Mouse (Mus musculus) MEL (cell line): ENCODE data around the gene Mfn2. TPM values are rescaled to one million over a fixed set of nuclear protein-coding genes. Genes with fewer than 3 reads are reported as not detected.

Experiments used
- DNase-seq: peaks from one replicate; pipeline ENCODE4 v3.0.0; 2011; ENCODE audit warnings: low read depth, low spot score
- H3K27ac ChIP-seq: 2 replicates; pipeline ENCODE4 v1.5.1; 2012; ENCODE audit warnings: low read depth, mild to moderate bottlenecking, control low read depth, low read length, moderate library complexity; ENCODE audit not compliant: control insufficient read depth
- H3K27me3 ChIP-seq, 2 experiments: fragments of 150-350 bp in 1 of 2; sonication (generic) in 1 of 2; 2 replicates each; pipeline ENCODE4 v1.6.1; 2012; ENCODE audit warnings: low read length in 2 of 2, mild to moderate bottlenecking in 2 of 2, improper control_type of control experiment in 1 of 2, moderate library complexity in 1 of 2; ENCODE audit not compliant: insufficient read depth in 2 of 2, control insufficient read depth in 1 of 2
- H3K36me3 ChIP-seq, 2 experiments: 2 replicates each; pipeline ENCODE4 v1.6.1; 2012 to 2014; ENCODE audit warnings: low read length in 2 of 2, improper control_type of control experiment in 1 of 2, inconsistent platforms in 1 of 2, mild to moderate bottlenecking in 1 of 2; ENCODE audit not compliant: insufficient read depth in 2 of 2, control insufficient read depth in 1 of 2
- H3K4me1 ChIP-seq, 2 experiments: fragments of 150-350 bp in 1 of 2; sonication (generic) in 1 of 2; 2 replicates each; pipeline ENCODE4 v1.6.1; 2012; ENCODE audit warnings: low read length in 2 of 2, improper control_type of control experiment in 1 of 2, mild to moderate bottlenecking in 1 of 2; ENCODE audit not compliant: insufficient read depth in 2 of 2, control insufficient read depth in 1 of 2
- H3K4me3 ChIP-seq, 2 experiments: fragments of 150-350 bp in 1 of 2; sonication (generic) in 1 of 2; 2 replicates each; pipeline ENCODE4 v1.5.1; 2012; ENCODE audit warnings: low read depth in 2 of 2, low read length in 2 of 2, mild to moderate bottlenecking in 2 of 2, moderate library complexity in 2 of 2, control low read depth in 1 of 2, improper control_type of control experiment in 1 of 2; ENCODE audit not compliant: control insufficient read depth in 1 of 2, insufficient read depth in 1 of 2
- H3K79me2 ChIP-seq: 2 replicates; pipeline ENCODE4 v1.6.1; 2012; ENCODE audit warnings: mild to moderate bottlenecking, low read length, moderate library complexity; ENCODE audit not compliant: control insufficient read depth, poor library complexity, insufficient read depth
- H3K9ac ChIP-seq: 2 replicates; pipeline ENCODE4 v1.6.1; 2012; ENCODE audit warnings: low read depth, mild to moderate bottlenecking, control low read depth, low read length, moderate library complexity; ENCODE audit not compliant: control insufficient read depth, poor library complexity, severe bottlenecking
- H3K9me3 ChIP-seq: fragments of 150-350 bp; sonication (generic); replicated peaks from 2 replicates; pipeline ENCODE4 v1.6.1; 2012; ENCODE audit warnings: mild to moderate bottlenecking, low read length, improper control_type of control experiment, moderate library complexity; ENCODE audit not compliant: insufficient read depth
- CHD1 ChIP-seq: IDR thresholded peaks from 2 replicates; pipeline ENCODE4 v1.6.1; 2012; ENCODE audit warnings: low read depth, mild to moderate bottlenecking, inconsistent platforms, low read length, improper control_type of control experiment
- CHD2 ChIP-seq: IDR thresholded peaks from 2 replicates; pipeline ENCODE4 v1.6.1; 2011; ENCODE audit warnings: low read length, improper control_type of control experiment
- ELF1 ChIP-seq: IDR thresholded peaks from 2 replicates; pipeline ENCODE4 v1.6.1; 2014; ENCODE audit warnings: low read depth, mild to moderate bottlenecking, inconsistent platforms, low read length, improper control_type of control experiment, moderate library complexity
- GABPA ChIP-seq: IDR thresholded peaks from 2 replicates; pipeline ENCODE4 v1.6.1; 2012; ENCODE audit warnings: low read depth, mild to moderate bottlenecking, inconsistent platforms, low read length, improper control_type of control experiment, moderate library complexity
- GATA1 ChIP-seq: IDR thresholded peaks from 2 replicates; pipeline ENCODE4 v1.6.1; 2011; ENCODE audit warnings: low read depth, low read length, improper control_type of control experiment
- MAFK ChIP-seq: IDR thresholded peaks from 2 replicates; pipeline ENCODE4 v1.6.1; 2011; ENCODE audit warnings: low read depth, mild to moderate bottlenecking, low read length, improper control_type of control experiment, borderline replicate concordance
- MAZ ChIP-seq: IDR thresholded peaks from 2 replicates; pipeline ENCODE4 v1.6.1; 2012; ENCODE audit warnings: low read depth, mild to moderate bottlenecking, inconsistent platforms, low read length, improper control_type of control experiment
- MXI1 ChIP-seq: IDR thresholded peaks from 2 replicates; pipeline ENCODE4 v1.6.1; 2011; ENCODE audit warnings: mild to moderate bottlenecking, low read depth, low read length, improper control_type of control experiment
- MYC ChIP-seq: IDR thresholded peaks from 2 replicates; pipeline ENCODE4 v1.6.1; 2011; ENCODE audit warnings: low read depth, mild to moderate bottlenecking, low read length, improper control_type of control experiment, moderate library complexity
- NRF1 ChIP-seq: IDR thresholded peaks from 2 replicates; pipeline ENCODE4 v1.6.1; 2014; ENCODE audit warnings: low read depth, mild to moderate bottlenecking, inconsistent platforms, low read length, improper control_type of control experiment, moderate library complexity; ENCODE audit not compliant: poor library complexity, insufficient read depth, severe bottlenecking
- POLR2A ChIP-seq, 2 experiments: IDR thresholded peaks; 2 replicates each; pipeline ENCODE4 v1.6.1; 2011 to 2012; ENCODE audit warnings: low read length in 2 of 2, mild to moderate bottlenecking in 2 of 2, control low read depth in 1 of 2, improper control_type of control experiment in 1 of 2, low read depth in 1 of 2, moderate library complexity in 1 of 2; ENCODE audit not compliant: control insufficient read depth in 1 of 2, insufficient read depth in 1 of 2, poor library complexity in 1 of 2
- RAD21 ChIP-seq: IDR thresholded peaks from 2 replicates; pipeline ENCODE4 v1.6.1; 2011; ENCODE audit warnings: mild to moderate bottlenecking, low read depth, low read length, improper control_type of control experiment
- SIN3A ChIP-seq: IDR thresholded peaks from 2 replicates; pipeline ENCODE4 v1.6.1; 2012; ENCODE audit warnings: low read length, improper control_type of control experiment, inconsistent platforms
- TAL1 ChIP-seq: IDR thresholded peaks from 2 replicates; pipeline ENCODE4 v1.6.1; 2012; ENCODE audit warnings: mild to moderate bottlenecking, inconsistent platforms, low read length, moderate library complexity, mixed read lengths
- ZC3H11A ChIP-seq: IDR thresholded peaks from 2 replicates; pipeline ENCODE4 v1.6.1; 2012; ENCODE audit warnings: low read depth, mild to moderate bottlenecking, inconsistent platforms, low read length, improper control_type of control experiment
- ZKSCAN1 ChIP-seq: IDR thresholded peaks from 2 replicates; pipeline ENCODE4 v1.6.1; 2012; ENCODE audit warnings: low read depth, mild to moderate bottlenecking, inconsistent platforms, low read length, improper control_type of control experiment, moderate library complexity
- ZNF384 ChIP-seq: IDR thresholded peaks from 2 replicates; pipeline ENCODE4 v1.6.1; 2012; ENCODE audit warnings: low read depth, mild to moderate bottlenecking, inconsistent platforms, low read length, improper control_type of control experiment
- polyA plus RNA-seq, 2 experiments: library from polyadenylated mRNA; stranded (reverse) in 1 of 2; unstranded in 1 of 2; fragments of >175 nt in 1 of 2; fragments of >200 nt in 1 of 2; gene quantifications; 2 replicates each; pipeline versions ENCODE4 v1.2.1 to v1.2.4; 2012; ENCODE audit warnings: low replicate concordance in 2 of 2, low read depth in 1 of 2; ENCODE audit not compliant: insufficient read length in 2 of 2, insufficient read depth in 1 of 2, missing spikeins in 1 of 2
- total RNA-seq: library from RNA; depleted of rRNA; stranded (reverse); fragments of 300-350 nt; gene quantifications from 2 replicates; pipeline ENCODE4 v1.2.3, GENCODE M21; 2012

Gene Mfn2
- total and polyA plus RNA-seq, 3 experiments, result 19.0 to 32.8 TPM; not detected in 1

- Histone ChIP-seq H3K9ac (peak overlapping the region; percentile 79), H3K4me1 (peaks cover 7 to 22% of the 10 kb centered on the region in 2 experiments), H3K36me3 (peaks cover 0 to 7% of the 10 kb centered on the region in 2 experiments; a peak in 2 of 4 replicates), H3K79me2 (peaks cover 3% of the 10 kb centered on the region), H3K27me3 (no peaks in the 10 kb centered on the region), H3K9me3 (no peaks in the 10 kb centered on the region), H3K27ac (no peak overlapping the region), H3K4me3 (peak overlapping the region; percentile 73 to 82)
- DNase-seq, result peak; percentile 33
- TF ChIP-seq GABPA (no peak), SIN3A (no peak), MXI1 (no peak; the same call in 1 of the 2 replicates), CHD1 (no peak)
Observed at GRCm38 (mm10) chr4:147935904-147936303, 31.4 kb upstream of the Mfn2 start.

- Histone ChIP-seq H3K9me3 (no peaks in the 10 kb centered on the region), H3K27me3 (no peaks in the 10 kb centered on the region), H3K36me3 (peaks cover 0 to 5% of the 10 kb centered on the region in 2 experiments; a peak in 2 of 4 replicates), H3K79me2 (peaks cover 1% of the 10 kb centered on the region; the same call in 1 of the 2 replicates), H3K9ac (no peak overlapping the region), H3K27ac (no peak overlapping the region), H3K4me3 (no peak overlapping the region), H3K4me1 (peaks cover 5 to 14% of the 10 kb centered on the region in 2 experiments)
- DNase-seq, result no peak
- TF ChIP-seq ZKSCAN1, result no peak
- TF ChIP-seq ZC3H11A, result no peak
- no peak for TF ChIP-seq CHD2
- no peak for TF ChIP-seq NRF1
- TF ChIP-seq GATA1, result no peak
- no peak for TF ChIP-seq TAL1
- no peak for TF ChIP-seq ELF1
- TF ChIP-seq CHD1, result no peak
- no peak for TF ChIP-seq ZNF384
- TF ChIP-seq MYC, result no peak
- no peak for TF ChIP-seq MAZ
- no peak for TF ChIP-seq RAD21
- no peak for TF ChIP-seq POLR2A (IDR thresholded peaks at IDR 0.05; ENCODE audit: control insufficient read depth in 1 of 2, insufficient read depth in 1 of 2, low read depth in 1 of 2, low read length in 2 of 2, poor library complexity in 1 of 2)
- no peak for TF ChIP-seq MAFK
Observed at GRCm38 (mm10) chr4:147934611-147935010, 30.1 kb upstream of the Mfn2 start.
